Mouse (Mus musculus) activated CD4-positive, CD25-positive, alpha-beta regulatory T cell (primary cell): ENCODE data around the gene Cldn18. TPM values are rescaled to one million over a fixed set of nuclear protein-coding genes. Genes with fewer than 3 reads are reported as not detected.

Source experiments
- polyA plus RNA-seq, 2 experiments: library from polyadenylated mRNA; unstranded; fragments of 100-300 nt; shearing (Covaris generic); gene quantifications; one replicate each; pipeline ENCODE4 v1.2.1; 2017

Cldn18 gene
- polyA plus RNA-seq = not detected

DNA sequence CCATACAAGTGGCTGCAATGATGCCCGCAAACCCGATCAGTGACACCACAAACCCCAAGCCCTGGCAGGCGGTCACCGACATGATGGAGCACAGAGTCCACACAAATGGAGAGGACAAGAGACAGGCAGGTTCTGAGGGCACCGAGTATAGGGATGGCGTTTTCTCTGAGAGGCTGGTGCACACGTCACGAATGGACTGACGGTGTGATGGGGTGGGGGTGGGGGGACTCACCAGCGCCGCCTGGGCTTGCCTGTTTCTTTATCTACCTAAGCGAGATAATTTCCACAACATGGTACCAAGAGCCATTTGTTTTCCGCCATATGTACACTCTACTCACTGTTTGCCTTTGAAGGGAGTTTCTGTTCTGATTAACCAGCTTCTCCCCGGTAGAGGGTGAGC is at the start of gene Cldn18:
Cldn18 (minus strand) TSS at position 134 of the 400 bp plus-strand sequence.

Other genes with a start within 250 kb of the Cldn18 start
- 10 to 100 TPM; 28.7 to 32.3 TPM for gene Armc8, start 148.4 kb downstream of the Cldn18 start, polyA plus RNA-seq
- gene Dbr1, start 141.5 kb downstream of the Cldn18 start, polyA plus RNA-seq = 10 to 100 TPM; 30.5 to 41.4 TPM
- gene A4gnt, start 104.8 kb downstream of the Cldn18 start, polyA plus RNA-seq = under 1 TPM in 1 of 2 experiments, not detected in 1; 0.27 TPM
- under 1 TPM in 1 of 2 experiments, not detected in 1; 0.27 TPM for gene Dzip1l, start 87.8 kb downstream of the Cldn18 start, polyA plus RNA-seq
- not detected for gene Sox14, start 158.9 kb upstream of the Cldn18 start, polyA plus RNA-seq